Mouse (Mus musculus): ENCODE data around the gene Triml2.

Triml2 gene

GRCm38 (mm10) chr8:43180054-43180690, at the start of gene Triml2:
Gene Triml2, plus strand, starts transcription at chr8:43180541.
- no peak for DNase-seq (ENCODE audit: inconsistent ontology term)

GRCm38 (mm10) chr8:43141386-43141785, 39.0 kb upstream of the Triml2 start, which contains the start of gene Triml1:
Gene Triml1, minus strand, starts transcription at chr8:43141486.
- DNase-seq (ENCODE audit: inconsistent ontology term), result peak; percentile 18

GRCm38 (mm10) chr8:43149307-43149706, 31.0 kb upstream of the Triml2 start:
- DNase-seq (ENCODE audit: inconsistent ontology term), result no peak

- DNase-seq (ENCODE audit: inconsistent ontology term), result no peak
These were observed 17.1 kb upstream of the Triml2 start for GRCm38 (mm10) chr8:43163255-43163654.

- DNase-seq (ENCODE audit: inconsistent ontology term), result no peak
These were observed 15.9 kb upstream of the Triml2 start for GRCm38 (mm10) chr8:43164453-43164852.

GRCm38 (mm10) chr8:43168083-43168482, 12.3 kb upstream of the Triml2 start:
- no peak for DNase-seq (ENCODE audit: inconsistent ontology term)

GRCm38 (mm10) chr8:43169249-43169755, 11.0 kb upstream of the Triml2 start:
- DNase-seq (ENCODE audit: inconsistent ontology term), result no peak

- no peak for DNase-seq (ENCODE audit: inconsistent ontology term)
These were observed 3.4 kb upstream of the Triml2 start for GRCm38 (mm10) chr8:43176766-43177486.

GRCm38 (mm10) chr8:43178263-43178662, 2.1 kb upstream of the Triml2 start:
- no peak for DNase-seq (ENCODE audit: inconsistent ontology term)

- no peak for DNase-seq (ENCODE audit: inconsistent ontology term)
These were observed 1.2 kb upstream of the Triml2 start for GRCm38 (mm10) chr8:43179189-43179588.

GRCm38 (mm10) chr8:43182281-43182680, 1.9 kb downstream of the Triml2 start:
- no peak for DNase-seq (ENCODE audit: inconsistent ontology term)

- DNase-seq (ENCODE audit: inconsistent ontology term), result no peak
These were observed 35.2 kb downstream of the Triml2 start for GRCm38 (mm10) chr8:43215554-43215953.

- peak; percentile 70 for DNase-seq (ENCODE audit: inconsistent ontology term)
These were observed 63.0 kb downstream of the Triml2 start for GRCm38 (mm10) chr8:43243326-43243725.
